Mouse (Mus musculus): ENCODE results near the gene Gsdma3. TPM values are rescaled to one million over a fixed set of nuclear protein-coding genes. Genes with fewer than 3 reads are reported as not detected.
"Not testable (repeated sequence)": the region's sequence is repeated elsewhere in the genome, so short reads cannot be mapped to it uniquely, and the experiment has no call there.

Gene Gsdma3
- polyA plus RNA-seq, 1 experiment from 2014 or later: not detected

- ATAC-seq (ENCODE audit: low FRiP score): no peak
- Histone ChIP-seq H3K9ac (no peak overlapping the region), H3K4me1 (peaks cover 7% of the 10 kb centered on the region), H3K4me3 (no peak overlapping the region), H3K9me3 (replicated peaks) (no peaks in the 10 kb centered on the region), H3K27ac (no peak overlapping the region), H3K36me3 (no peaks in the 10 kb centered on the region), H3K4me2 (replicated peaks) (no peak overlapping the region), H3K27me3 (peaks cover 43% of the 10 kb centered on the region)
- WGBS: 65% methylated on average over 18 of the region's 18 CpGs
These were observed 27.3 kb upstream of the Gsdma3 start for GRCm38 (mm10) chr11:98598851-98599290.

- no peak for ATAC-seq (ENCODE audit: low FRiP score)
- Histone ChIP-seq H3K4me3 (no peak overlapping the region), H3K4me2 (replicated peaks) (no peak overlapping the region), H3K9me3 (replicated peaks) (no peaks in the 10 kb centered on the region), H3K27ac (no peak overlapping the region), H3K9ac (no peak overlapping the region), H3K27me3 (peaks cover 43% of the 10 kb centered on the region), H3K36me3 (no peaks in the 10 kb centered on the region), H3K4me1 (peaks cover 7% of the 10 kb centered on the region)
- 46% methylated on average over 18 of the region's 18 CpGs for WGBS
These were observed 26.9 kb upstream of the Gsdma3 start for GRCm38 (mm10) chr11:98599291-98599690.

- Histone ChIP-seq H3K4me3 (peak overlapping the region; percentile 29), H3K4me2 (replicated peaks) (peak overlapping the region; percentile 47), H3K9ac (0 out of 2 replicates have a peak overlapping the region, but pooled peaks have one; percentile 23), H3K9me3 (replicated peaks) (no peaks in the 10 kb centered on the region), H3K36me3 (no peaks in the 10 kb centered on the region), H3K27me3 (peaks cover 43% of the 10 kb centered on the region), H3K4me1 (peaks cover 7% of the 10 kb centered on the region), H3K27ac (no peak overlapping the region)
- ATAC-seq (ENCODE audit: low FRiP score): no peak
- WGBS: 3% methylated on average over 19 of the region's 20 CpGs
These were observed 24.0 kb upstream of the Gsdma3 start for GRCm38 (mm10) chr11:98602090-98602690.

GRCm38 (mm10) chr11:98603953-98604352, 22.2 kb upstream of the Gsdma3 start:
- peaks cover 34% of the 10 kb centered on the region for H3K27me3 ChIP-seq
- no peak overlapping the region for H3K9ac ChIP-seq
- H3K9me3 ChIP-seq (replicated peaks): no peaks in the 10 kb centered on the region
- peaks cover 7% of the 10 kb centered on the region for H3K4me1 ChIP-seq
- no peaks in the 10 kb centered on the region for H3K36me3 ChIP-seq
- 81% methylated on average over 2 of the region's 2 CpGs for WGBS
- H3K27ac ChIP-seq: no peak overlapping the region
- ATAC-seq (ENCODE audit: low FRiP score): no peak
- no peak overlapping the region for H3K4me2 ChIP-seq (replicated peaks)
- no peak overlapping the region for H3K4me3 ChIP-seq

GRCm38 (mm10) chr11:98604911-98605310, 21.2 kb upstream of the Gsdma3 start:
- H3K4me1 ChIP-seq; H3K9ac ChIP-seq; H3K27ac ChIP-seq; H3K4me2 ChIP-seq (replicated peaks); H3K36me3 ChIP-seq; ATAC-seq (ENCODE audit: low FRiP score); H3K9me3 ChIP-seq (replicated peaks); H3K4me3 ChIP-seq: not testable (repeated sequence)
- WGBS: 74% methylated on average over 6 of the region's 6 CpGs
- H3K27me3 ChIP-seq: peaks cover 24% of the 10 kb centered on the region

- H3K4me3 ChIP-seq: no peak overlapping the region
- no peak overlapping the region for H3K9ac ChIP-seq
- H3K36me3 ChIP-seq: no peaks in the 10 kb centered on the region
- peaks cover 8% of the 10 kb centered on the region; the same call in 1 of the 2 replicates for H3K27me3 ChIP-seq
- peaks cover 7% of the 10 kb centered on the region for H3K4me1 ChIP-seq
- no peaks in the 10 kb centered on the region for H3K9me3 ChIP-seq (replicated peaks)
- no peak for ATAC-seq (ENCODE audit: low FRiP score)
- no peak overlapping the region for H3K4me2 ChIP-seq (replicated peaks)
- H3K27ac ChIP-seq: no peak overlapping the region
- 10% methylated on average over 3 of the region's 3 CpGs for WGBS
These were observed 19.4 kb upstream of the Gsdma3 start for GRCm38 (mm10) chr11:98606763-98607162.

- H3K4me3 ChIP-seq: no peak overlapping the region
- no peak overlapping the region for H3K4me2 ChIP-seq (replicated peaks)
- H3K4me1 ChIP-seq: no peaks in the 10 kb centered on the region
- H3K36me3 ChIP-seq: no peaks in the 10 kb centered on the region
- H3K9me3 ChIP-seq (replicated peaks): 0 out of 2 replicates have a peak, but pooled peaks cover 9% of the 10 kb centered on the region
- 92% methylated on average over 13 of the region's 13 CpGs for WGBS
- H3K9ac ChIP-seq: no peak overlapping the region
- ATAC-seq (ENCODE audit: low FRiP score): no peak
- H3K27me3 ChIP-seq: no peaks in the 10 kb centered on the region
- no peak overlapping the region for H3K27ac ChIP-seq
These were observed 5.4 kb upstream of the Gsdma3 start for GRCm38 (mm10) chr11:98620791-98621190.

- not testable (repeated sequence) for H3K27me3 ChIP-seq; H3K36me3 ChIP-seq; H3K4me1 ChIP-seq; H3K4me3 ChIP-seq; H3K4me2 ChIP-seq (replicated peaks); H3K9me3 ChIP-seq (replicated peaks); H3K27ac ChIP-seq; ATAC-seq (ENCODE audit: low FRiP score); H3K9ac ChIP-seq
- WGBS: 83% methylated on average over 6 of the region's 6 CpGs
These were observed 2.2 kb upstream of the Gsdma3 start for GRCm38 (mm10) chr11:98623981-98624380.

GRCm38 (mm10) chr11:98624381-98624780, 1.8 kb upstream of the Gsdma3 start:
- not testable (repeated sequence) for H3K36me3 ChIP-seq; ATAC-seq (ENCODE audit: low FRiP score); H3K27me3 ChIP-seq; H3K9me3 ChIP-seq (replicated peaks); H3K4me1 ChIP-seq; H3K27ac ChIP-seq; H3K4me2 ChIP-seq (replicated peaks); H3K9ac ChIP-seq; H3K4me3 ChIP-seq
- WGBS: 94% methylated on average over 2 of the region's 2 CpGs

- Histone ChIP-seq H3K4me2 (replicated peaks) (no peak overlapping the region), H3K27me3 (0 out of 2 replicates have a peak, but pooled peaks cover 8% of the 10 kb centered on the region), H3K4me1 (no peaks in the 10 kb centered on the region), H3K9me3 (replicated peaks) (0 out of 2 replicates have a peak, but pooled peaks cover under 1% of the 10 kb centered on the region), H3K9ac (no peak overlapping the region), H3K27ac (no peak overlapping the region), H3K36me3 (no peaks in the 10 kb centered on the region), H3K4me3 (no peak overlapping the region)
- ATAC-seq (ENCODE audit: low FRiP score): no peak
- WGBS: 97% methylated on average over 3 of the region's 3 CpGs
These were observed 2.5 kb downstream of the Gsdma3 start for GRCm38 (mm10) chr11:98628706-98629105.

GRCm38 (mm10) chr11:98630646-98631045, 4.5 kb downstream of the Gsdma3 start:
- no peak overlapping the region for H3K4me2 ChIP-seq (replicated peaks)
- no peaks in the 10 kb centered on the region for H3K36me3 ChIP-seq
- H3K27me3 ChIP-seq: 0 out of 2 replicates have a peak, but pooled peaks cover 8% of the 10 kb centered on the region
- H3K9ac ChIP-seq: no peak overlapping the region
- H3K4me3 ChIP-seq: no peak overlapping the region
- H3K9me3 ChIP-seq (replicated peaks): no peaks in the 10 kb centered on the region
- ATAC-seq (ENCODE audit: low FRiP score): no peak
- no peaks in the 10 kb centered on the region for H3K4me1 ChIP-seq
- 90% methylated on average over 5 of the region's 5 CpGs for WGBS
- no peak overlapping the region for H3K27ac ChIP-seq

GRCm38 (mm10) chr11:98635312-98635970, 9.3 kb downstream of the Gsdma3 start:
- H3K27ac ChIP-seq; H3K4me2 ChIP-seq (replicated peaks); H3K9me3 ChIP-seq (replicated peaks); H3K27me3 ChIP-seq; ATAC-seq (ENCODE audit: low FRiP score); H3K36me3 ChIP-seq; H3K4me1 ChIP-seq; H3K4me3 ChIP-seq; H3K9ac ChIP-seq: not testable (repeated sequence)
- 32% methylated on average over 10 of the region's 10 CpGs for WGBS

- no peaks in the 10 kb centered on the region for H3K9me3 ChIP-seq (replicated peaks)
- no peaks in the 10 kb centered on the region for H3K36me3 ChIP-seq
- WGBS: 67% methylated on average over 1 of the region's 1 CpGs
- no peak overlapping the region for H3K27ac ChIP-seq
- H3K9ac ChIP-seq: no peak overlapping the region
- ATAC-seq (ENCODE audit: low FRiP score): no peak
- no peak overlapping the region for H3K4me3 ChIP-seq
- no peaks in the 10 kb centered on the region for H3K4me1 ChIP-seq
- no peak overlapping the region for H3K4me2 ChIP-seq (replicated peaks)
- H3K27me3 ChIP-seq: 0 out of 2 replicates have a peak, but pooled peaks cover under 1% of the 10 kb centered on the region
These were observed 11.3 kb downstream of the Gsdma3 start for GRCm38 (mm10) chr11:98637501-98637900.

Measured in hindbrain, embryonic 12.5 days (tissue).